Mouse (Mus musculus) heart, postnatal 0 days (tissue): ENCODE results near the gene Slc35f6.

Experiments used
- CTCF ChIP-seq: IDR thresholded peaks from 2 replicates; pipeline ENCODE4 v1.5.1; 2016; ENCODE audit warnings: antibody characterized with exemption, control low read depth, low read depth
- EP300 ChIP-seq: IDR thresholded peaks from 2 replicates; pipeline ENCODE4 v1.6.1; 2016; ENCODE audit warnings: antibody characterized with exemption, low read depth

DNA sequence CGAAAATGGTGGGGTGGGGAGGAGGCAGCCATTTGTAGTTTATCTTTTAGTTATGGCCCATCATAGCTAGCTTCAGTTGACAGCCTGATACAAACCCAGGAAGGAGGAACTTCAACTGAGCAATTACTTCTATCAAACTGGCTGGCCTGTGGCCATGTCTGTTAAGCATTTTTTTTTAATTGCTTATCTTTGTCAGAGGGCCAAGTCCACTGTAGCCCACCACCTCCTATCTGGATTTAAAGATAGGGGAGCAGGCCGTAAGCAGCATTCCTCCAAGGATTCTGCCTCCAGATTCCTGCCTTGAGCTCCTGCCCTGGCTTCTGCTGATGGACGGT, 21.7 kb downstream of the Slc35f6 start:
- no peak for TF ChIP-seq CTCF
- no peak for TF ChIP-seq EP300
